Mouse (Mus musculus) kidney, postnatal 25 days (tissue): ENCODE measurements at regions not wholly inside any gene's neighbourhood (a gene's known extent, or its start where the extent isn't known, plus 50 kb on each side); places are given as distances from the start of the nearest gene placed in this dataset.

Experiments used
- DNase-seq, 2 experiments: peaks; one replicate each; pipeline ENCODE4 v3.0.0; 2021; ENCODE audit warnings: mixed read lengths in 2 of 2

- no peak for DNase-seq
Measured at GRCm38 (mm10) chr3:137105930-137106329, 234.9 kb upstream of the Emcn start.

GRCm38 (mm10) chr3:137108197-137108596 lies 232.7 kb upstream of the Emcn start:
- no peak for DNase-seq

- no peak for DNase-seq
Measured at GRCm38 (mm10) chr3:137109786-137110185, 231.1 kb upstream of the Emcn start.

GRCm38 (mm10) chr3:137110485-137110884 lies 230.4 kb upstream of the Emcn start:
- no peak for DNase-seq

GRCm38 (mm10) chr3:137129967-137130366 lies 210.9 kb upstream of the Emcn start:
- no peak for DNase-seq

- DNase-seq = no peak
Measured at GRCm38 (mm10) chr3:137142041-137142440, 198.8 kb upstream of the Emcn start.

- peak in 1 of 2 experiments; percentile 7 for DNase-seq
Measured at GRCm38 (mm10) chr3:137146062-137146461, 194.8 kb upstream of the Emcn start.

GRCm38 (mm10) chr3:137147405-137147804 lies 193.5 kb upstream of the Emcn start:
- no peak for DNase-seq

- peak; percentile 65 to 89 for DNase-seq
Measured at GRCm38 (mm10) chr3:137150414-137151010, 190.4 kb upstream of the Emcn start.

- no peak for DNase-seq
Measured at GRCm38 (mm10) chr3:137151431-137151830, 189.4 kb upstream of the Emcn start.

GRCm38 (mm10) chr3:137153234-137153633 lies 187.6 kb upstream of the Emcn start:
- DNase-seq = peak in 1 of 2 experiments; percentile 56

- no peak for DNase-seq
Measured at GRCm38 (mm10) chr3:137154200-137155042, 186.4 kb upstream of the Emcn start.

- no peak for DNase-seq
Measured at GRCm38 (mm10) chr3:137155043-137155404, 185.8 kb upstream of the Emcn start.

GRCm38 (mm10) chr3:137156250-137156975 lies 184.5 kb upstream of the Emcn start:
- DNase-seq = peak; percentile 24 to 33

GRCm38 (mm10) chr3:137189035-137189434 lies 151.8 kb upstream of the Emcn start:
- no peak for DNase-seq

GRCm38 (mm10) chr3:137190489-137190888 lies 150.4 kb upstream of the Emcn start:
- no peak for DNase-seq

GRCm38 (mm10) chr3:137191009-137191408 lies 149.9 kb upstream of the Emcn start:
- no peak for DNase-seq

GRCm38 (mm10) chr3:137193873-137194272 lies 147.0 kb upstream of the Emcn start:
- no peak for DNase-seq

GRCm38 (mm10) chr3:137211667-137212066 lies 129.2 kb upstream of the Emcn start:
- no peak for DNase-seq

- DNase-seq = peak in 1 of 2 experiments; percentile 30
Measured at GRCm38 (mm10) chr3:137216036-137216435, 124.8 kb upstream of the Emcn start.

- no peak for DNase-seq
Measured at GRCm38 (mm10) chr3:137217245-137217644, 123.6 kb upstream of the Emcn start.

GRCm38 (mm10) chr3:137217926-137218325 lies 122.9 kb upstream of the Emcn start:
- DNase-seq = no peak

GRCm38 (mm10) chr3:137226151-137226550 lies 114.7 kb upstream of the Emcn start:
- DNase-seq = no peak
